13 mouse cellular contexts compared by ENCODE assay signal in genomic region chr14:54072283-54072912, GRCm38 (mm10).
A peak's percentile ranks its signal among the peaks of the same experiment; 100 is the strongest.
DNase-seq lines count a peak whose midpoint lies in the region; ATAC-seq and TF ChIP-seq lines count a peak whose summit lies in the region.
"Had no signal": no experiment of that assay in that cellular context is flagged by ENCODE, and none has a peak within 500 bp of the region (broad histone marks: within the 10 kb centered on the region; RNA-seq: fewer than 3 reads in every experiment).

No protein-coding gene starts in this region.

- H3K27me3 ChIP-seq in forebrain, postnatal 0 days (ENCODE audit: insufficient read depth, low read length): no peaks in the 10 kb centered on the region
- H3K27me3 ChIP-seq in forebrain, embryonic 12.5 days: no peaks in the 10 kb centered on the region
- no peaks in the 10 kb centered on the region for H3K27me3 ChIP-seq in lung, embryonic 14.5 days (ENCODE audit: insufficient read depth, low read length)
- H3K27me3 ChIP-seq in heart, adult 2 months (ENCODE audit: control insufficient read depth, insufficient read depth, low read length): no peaks in the 10 kb centered on the region

- TF ChIP-seq EP300 in heart, adult 2 months (IDR thresholded peaks at IDR 0.05; ENCODE audit: insufficient read depth, low read depth, low read length): no peak

- no peak overlapping the region for H3K4me2 ChIP-seq in forebrain, postnatal 0 days (ENCODE audit: low read depth)
- no peak overlapping the region for H3K4me2 ChIP-seq in forebrain, embryonic 12.5 days
- H3K4me2 ChIP-seq in lung, embryonic 14.5 days: peak overlapping the region; percentile 46

- DNase-seq in forebrain, postnatal 0 days: no peak
- DNase-seq in lung, embryonic 14.5 days: peak; percentile 72
- no peak for DNase-seq in lung, adult 2 months
- DNase-seq in heart, adult 2 months: peak; percentile 24 to 29
- DNase-seq in lung, postnatal 10 days: peak; percentile 49
- no peak for DNase-seq in c-Kit-positive CD71-positive TER-119-positive erythroid progenitor cells, embryonic 14.5 days (ENCODE audit: low spot score)
- DNase-seq: adrenal gland, postnatal 25 days; cerebellum, postnatal 14 days; right cerebral cortex, adult 18-20 months had no signal

- H3K36me3 ChIP-seq in forebrain, postnatal 0 days (ENCODE audit: insufficient read depth): no peaks in the 10 kb centered on the region
- H3K36me3 ChIP-seq in forebrain, embryonic 12.5 days (replicated peaks): no peaks in the 10 kb centered on the region
- H3K36me3 ChIP-seq in lung, embryonic 14.5 days (ENCODE audit: insufficient read depth): no peaks in the 10 kb centered on the region
- H3K36me3 ChIP-seq in heart, adult 2 months (ENCODE audit: control insufficient read depth, insufficient read depth, low read length): no peaks in the 10 kb centered on the region
- H3K36me3 ChIP-seq: hindbrain, embryonic 10.5 days had no signal

- WGBS in forebrain, postnatal 0 days: 75% methylated on average over 10 of the region's 10 CpGs
- WGBS in forebrain, embryonic 12.5 days: 86% methylated on average over 10 of the region's 10 CpGs
- 22% methylated on average over 10 of the region's 10 CpGs for WGBS in lung, embryonic 14.5 days
- 45% methylated on average over 10 of the region's 10 CpGs for WGBS in lung, adult 2 months
- 44% methylated on average over 10 of the region's 10 CpGs for WGBS in heart, adult 2 months

- no peak overlapping the region for H3K4me3 ChIP-seq in forebrain, postnatal 0 days (ENCODE audit: low read depth, low read length)
- no peak overlapping the region for H3K4me3 ChIP-seq in forebrain, embryonic 12.5 days (replicated peaks)
- no peak overlapping the region for H3K4me3 ChIP-seq in lung, embryonic 14.5 days (ENCODE audit: low read depth, low read length)
- H3K4me3 ChIP-seq in lung, adult 2 months (replicated peaks; ENCODE audit: extremely low read depth, low read depth, low read length): no peak overlapping the region
- H3K4me3 ChIP-seq in heart, adult 2 months: no peak overlapping the region
- H3K4me3 ChIP-seq: hindbrain, embryonic 10.5 days had no signal

- H3K79me2 ChIP-seq in heart, adult 2 months (replicated peaks; ENCODE audit: control insufficient read depth, insufficient read depth, low read length): no peaks in the 10 kb centered on the region

- no peak for TF ChIP-seq CTCF in forebrain, postnatal 0 days (IDR thresholded peaks at IDR 0.05; ENCODE audit: low read depth)
- TF ChIP-seq CTCF in lung, embryonic 14.5 days (IDR thresholded peaks at IDR 0.05; ENCODE audit: low read depth): no peak
- TF ChIP-seq CTCF in lung, adult 2 months (IDR thresholded peaks at IDR 0.05; ENCODE audit: insufficient read depth, low read length): no peak
- no peak for TF ChIP-seq CTCF in heart, adult 2 months (IDR thresholded peaks at IDR 0.05)

- peak; percentile 34; the same call in 1 of the 2 replicates for ATAC-seq in forebrain, postnatal 0 days
- no peak for ATAC-seq in forebrain, embryonic 12.5 days (ENCODE audit: low FRiP score)
- peak; percentile 83; the same call in 1 of the 2 replicates for ATAC-seq in lung, embryonic 14.5 days (ENCODE audit: insufficient read depth)
- no peak for ATAC-seq in megakaryocyte-erythroid progenitor cell, adult 5-6 weeks (replicated peaks; ENCODE audit: low FRiP score, low TSS enrichment, poor library complexity, severe bottlenecking)
- ATAC-seq: forebrain, embryonic 14.5 days had no signal

- H3K27ac ChIP-seq in forebrain, postnatal 0 days (ENCODE audit: low read depth, low read length): no peak overlapping the region
- H3K27ac ChIP-seq in forebrain, embryonic 12.5 days: no peak overlapping the region
- 0 out of 2 replicates have a peak overlapping the region, but pooled peaks have one; percentile 38 for H3K27ac ChIP-seq in lung, embryonic 14.5 days (ENCODE audit: low read depth)
- H3K27ac ChIP-seq in heart, adult 2 months: no peak overlapping the region
- H3K27ac ChIP-seq: hindbrain, embryonic 10.5 days had no signal

- H3K9me3 ChIP-seq in forebrain, postnatal 0 days (ENCODE audit: low read length): no peaks in the 10 kb centered on the region
- no peaks in the 10 kb centered on the region for H3K9me3 ChIP-seq in forebrain, embryonic 12.5 days
- no peaks in the 10 kb centered on the region for H3K9me3 ChIP-seq in lung, embryonic 14.5 days (ENCODE audit: low read depth, low read length)
- H3K9me3 ChIP-seq: hindbrain, embryonic 10.5 days had no signal

- TF ChIP-seq POLR2A in lung, adult 2 months (IDR thresholded peaks at IDR 0.05; ENCODE audit: borderline replicate concordance, extremely low read depth, low read depth, low read length): no peak
- no peak for TF ChIP-seq POLR2A in heart, adult 2 months (IDR thresholded peaks at IDR 0.05; ENCODE audit: insufficient read depth, low read depth, low read length)

- no peak overlapping the region for H3K9ac ChIP-seq in forebrain, postnatal 0 days
- no peak overlapping the region for H3K9ac ChIP-seq in forebrain, embryonic 12.5 days
- no peak overlapping the region for H3K9ac ChIP-seq in lung, embryonic 14.5 days
- no peak overlapping the region for H3K9ac ChIP-seq in heart, adult 2 months (ENCODE audit: low read depth, low read length)

- intact Hi-C loops in heart, adult 2 months (cut with DNase I): no loop called here

- no peaks in the 10 kb centered on the region for H3K4me1 ChIP-seq in forebrain, postnatal 0 days (ENCODE audit: insufficient read depth)
- no peaks in the 10 kb centered on the region for H3K4me1 ChIP-seq in forebrain, embryonic 12.5 days
- H3K4me1 ChIP-seq in lung, embryonic 14.5 days (ENCODE audit: insufficient read depth): 0 out of 2 replicates have a peak, but pooled peaks cover 4% of the 10 kb centered on the region
- peaks cover 2% of the 10 kb centered on the region; the same call in 1 of the 2 replicates for H3K4me1 ChIP-seq in lung, adult 2 months (ENCODE audit: control insufficient read depth, insufficient read depth, low read length)
- H3K4me1 ChIP-seq in heart, adult 2 months (ENCODE audit: control insufficient read depth, insufficient read depth, low read length): peaks cover 2% of the 10 kb centered on the region; the same call in 1 of the 2 replicates
- H3K4me1 ChIP-seq: hindbrain, embryonic 10.5 days had no signal

Comparison
In these comparisons a context has a peak if more than half of its experiments do, and no peak if none do; other contexts are left out.
1. ATAC-seq: peak in forebrain, postnatal 0 days (single experiment) and lung, embryonic 14.5 days (single experiment); none in forebrain, embryonic 12.5 days (single experiment) and megakaryocyte-erythroid progenitor cell, adult 5-6 weeks (single experiment).
2. DNase-seq: peak in lung, embryonic 14.5 days (single experiment), heart, adult 2 months (2 of 2) and lung, postnatal 10 days (single experiment); none in forebrain, postnatal 0 days (single experiment), lung, adult 2 months (single experiment) and c-Kit-positive CD71-positive TER-119-positive erythroid progenitor cells, embryonic 14.5 days (single experiment).